Mouse (Mus musculus) gastrocnemius, adult 2 months (tissue): ENCODE data around the gene Rufy4. TPM values are rescaled to one million over a fixed set of nuclear protein-coding genes. Genes with fewer than 3 reads are reported as not detected.
A peak's percentile ranks its signal among the peaks of the same experiment; 100 is the strongest.

Source experiments
- DNase-seq: peaks from one replicate; pipeline ENCODE4 v3.0.0; 2022
- H3K27ac ChIP-seq: fragments of 200-600 bp; 2 replicates; pipeline ENCODE4 v1.8.1; 2022; ENCODE audit warnings: mild to moderate bottlenecking
- H3K4me3 ChIP-seq: fragments of 200-600 bp; 2 replicates; pipeline ENCODE4 v1.8.1; 2022; ENCODE audit warnings: mild to moderate bottlenecking, moderate library complexity
- CTCF ChIP-seq: fragments of 200-600 bp; IDR thresholded peaks from 2 replicates; pipeline ENCODE4 v1.8.1; 2022; ENCODE audit warnings: antibody characterized with exemption, mild to moderate bottlenecking, moderate library complexity
- intact Hi-C: fragments of 180-260 bp; cut with DNase I; formaldehyde crosslinking; loops from one replicate; pipeline ENCODE4 v1.15.1; 2025
- total RNA-seq, 2 experiments: library from RNA; stranded (reverse); gene quantifications; 2 replicates each; pipeline ENCODE4 v1.2.3; 2021

The Rufy4 gene
- total RNA-seq, 2 experiments from 2014 or later, result 0.08 TPM; not detected in 1

DNA sequence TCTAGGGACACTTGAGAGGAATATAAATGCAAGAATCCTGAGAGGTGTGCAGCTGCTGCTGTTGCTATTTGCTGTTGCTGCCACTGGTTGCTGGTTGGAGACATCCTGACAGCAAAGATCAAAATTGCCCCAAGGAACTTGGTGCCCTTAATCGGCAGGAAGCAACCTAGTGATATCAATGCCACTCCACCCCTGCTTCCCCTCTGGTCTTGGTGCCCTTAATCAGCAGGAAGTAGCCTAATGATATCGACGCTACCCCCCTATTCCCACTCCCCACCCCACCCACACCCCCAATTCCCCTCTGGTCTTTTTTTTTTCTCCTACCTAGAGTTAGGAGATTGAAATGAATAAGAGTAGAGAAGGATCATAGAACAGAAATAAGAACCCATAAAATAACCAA lies 47.4 kb downstream of the Rufy4 start:
- Histone ChIP-seq H3K4me3 (no peak overlapping the region), H3K27ac (no peak overlapping the region)
- no peak for DNase-seq
- intact Hi-C loops, result no loop called here
- no peak for TF ChIP-seq CTCF

DNA sequence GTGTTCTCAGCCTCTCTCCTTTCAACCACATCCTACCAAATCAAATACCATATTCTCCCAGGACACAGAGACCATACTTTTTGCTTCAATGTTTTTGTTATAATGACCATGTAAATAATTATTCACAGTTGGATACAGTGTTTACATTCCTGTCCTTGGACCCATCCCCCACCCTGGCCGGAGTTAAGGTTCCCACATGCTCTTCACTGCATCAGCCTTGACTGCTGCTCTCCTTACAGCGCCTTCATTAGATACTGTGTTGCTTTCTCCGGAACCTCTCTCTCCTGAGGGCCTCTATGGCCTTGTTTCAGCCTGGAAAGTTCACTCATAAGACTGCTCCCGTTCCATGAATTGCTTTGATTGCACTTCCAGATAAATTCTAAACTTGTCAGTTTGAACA lies 50.4 kb downstream of the Rufy4 start:
- no peak for DNase-seq
- TF ChIP-seq CTCF, result no peak
- intact Hi-C loops, result no loop called here
- Histone ChIP-seq H3K4me3 (no peak overlapping the region), H3K27ac (no peak overlapping the region)

DNA sequence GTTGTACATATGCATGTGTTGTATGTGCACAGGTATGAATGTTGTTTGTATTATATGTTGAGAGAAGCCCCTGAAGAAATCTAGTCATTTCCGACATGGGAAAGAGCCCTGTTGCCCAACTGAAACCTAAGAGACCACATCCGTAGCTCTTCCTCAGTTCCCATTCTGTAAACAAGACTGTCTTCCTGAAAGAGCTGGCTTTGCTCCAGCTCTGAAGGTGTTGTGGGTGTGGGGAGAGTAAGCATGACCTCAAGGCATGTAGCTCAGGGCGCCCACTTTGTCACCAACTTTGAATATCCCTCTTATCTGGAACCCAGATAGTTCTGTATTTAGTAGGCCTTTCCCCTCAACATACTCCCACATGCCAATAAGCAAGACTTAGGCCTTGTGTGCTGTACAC lies 53.3 kb downstream of the Rufy4 start:
- no peak overlapping the region for H3K27ac ChIP-seq
- intact Hi-C loops, result no loop called here
- TF ChIP-seq CTCF, result no peak
- no peak overlapping the region for H3K4me3 ChIP-seq
- DNase-seq, result no peak

DNA sequence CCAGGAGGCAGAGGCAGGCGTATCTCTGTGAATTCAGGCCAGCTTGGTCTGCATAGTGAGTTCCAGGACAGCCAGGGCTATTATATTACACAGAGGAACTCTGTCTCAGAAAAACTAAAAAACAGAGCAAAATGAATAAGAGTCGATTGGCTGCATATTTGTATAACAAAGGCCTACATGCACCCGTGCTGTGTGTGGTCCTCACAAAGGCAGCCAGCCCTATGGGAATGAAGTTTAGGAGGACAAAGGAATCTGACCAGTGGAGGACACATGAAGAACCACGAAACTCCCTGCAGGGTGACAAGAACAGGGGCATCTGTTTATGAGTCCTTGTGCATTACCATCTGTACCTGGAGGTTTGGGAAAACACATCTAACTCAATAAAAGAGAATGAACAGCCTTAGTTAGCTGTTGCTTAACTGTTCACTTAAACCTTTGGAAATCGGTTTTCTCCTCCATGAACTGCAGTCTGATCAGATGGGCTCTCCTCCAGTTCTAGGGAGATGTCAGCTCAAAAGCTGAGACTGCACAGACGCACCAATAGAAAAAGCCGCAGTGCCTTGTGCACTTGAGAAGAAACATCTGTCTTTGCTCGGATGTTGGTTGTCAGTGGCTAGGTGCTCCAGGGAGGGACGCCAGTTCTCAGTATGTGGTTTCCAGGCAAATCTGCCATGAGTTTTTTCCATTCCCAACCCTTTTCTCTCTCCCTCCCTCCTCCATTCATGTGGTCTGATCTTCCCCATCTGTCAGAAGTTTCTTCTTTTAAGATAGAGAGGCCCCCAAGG lies 54.5 kb downstream of the Rufy4 start:
- H3K4me3 ChIP-seq, result no peak overlapping the region
- H3K27ac ChIP-seq, result no peak overlapping the region
- intact Hi-C loops, result no loop called here
- DNase-seq, result no peak
- TF ChIP-seq CTCF, result no peak

DNA sequence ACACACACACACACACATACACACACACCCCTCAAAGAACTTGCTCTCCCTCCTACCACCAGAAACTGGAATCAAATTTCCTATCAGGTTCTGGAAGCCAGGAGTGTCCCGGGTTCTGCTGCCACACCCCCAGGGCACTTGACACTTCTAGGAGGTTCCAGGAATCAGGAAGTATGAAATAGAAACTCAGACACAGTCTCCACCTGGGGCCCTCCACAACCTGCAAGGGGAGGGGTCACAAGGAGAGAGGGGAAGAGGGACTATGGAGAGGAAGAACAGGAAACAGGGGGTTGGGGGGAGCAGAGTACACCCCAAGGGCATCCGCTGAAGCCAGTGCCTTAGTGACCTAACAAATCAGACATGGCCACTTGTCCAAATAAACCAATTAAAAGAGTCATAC lies 56.1 kb downstream of the Rufy4 start:
- no peak for TF ChIP-seq CTCF
- intact Hi-C loops, result no loop called here
- Histone ChIP-seq H3K27ac (no peak overlapping the region), H3K4me3 (no peak overlapping the region)
- DNase-seq, result no peak

DNA sequence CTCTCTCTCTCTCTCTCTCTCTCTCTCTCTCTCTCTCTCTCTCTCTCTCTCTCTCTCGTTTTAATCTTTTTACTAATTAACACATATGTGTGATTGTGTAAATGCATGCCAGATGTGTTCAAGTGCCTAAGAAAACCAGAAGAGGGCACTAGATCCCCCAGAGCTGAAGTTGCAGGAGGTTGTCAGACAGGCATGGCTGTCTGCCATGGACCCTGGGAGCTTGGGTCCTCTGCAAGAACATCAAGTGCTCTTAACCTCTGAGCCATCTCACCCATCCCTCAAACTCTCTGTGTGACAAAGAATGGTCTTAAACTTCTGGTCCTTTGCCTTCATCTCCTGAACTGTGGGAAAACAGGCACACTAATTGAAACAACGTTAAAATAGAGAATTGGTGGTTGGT lies 57.7 kb downstream of the Rufy4 start:
- intact Hi-C loops, result no loop called here
- no peak for DNase-seq
- TF ChIP-seq CTCF, result no peak
- no peak overlapping the region for H3K27ac ChIP-seq
- no peak overlapping the region for H3K4me3 ChIP-seq

DNA sequence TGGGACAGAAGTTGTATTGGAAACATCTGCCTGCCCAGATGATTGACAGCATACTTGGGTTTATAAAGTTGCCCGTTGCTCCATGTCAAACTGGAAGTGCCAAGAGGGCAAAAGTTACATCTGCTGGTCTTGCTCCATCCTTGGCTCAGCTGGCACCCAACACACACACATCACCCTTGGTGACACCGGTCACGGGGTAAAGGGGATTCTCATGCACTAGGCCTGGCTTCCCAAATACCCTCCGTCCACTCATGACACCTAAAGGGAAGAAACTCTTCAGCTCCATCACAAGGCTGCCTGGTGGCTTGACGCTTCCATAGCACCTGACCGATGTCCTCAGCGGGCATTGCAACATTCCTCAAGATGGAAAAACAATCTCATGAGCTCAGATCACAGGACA lies 65.1 kb downstream of the Rufy4 start:
- peak; percentile 28 for DNase-seq
- Histone ChIP-seq H3K4me3 (no peak overlapping the region), H3K27ac (no peak overlapping the region)
- TF ChIP-seq CTCF, result no peak
- intact Hi-C loops, result loop anchor here (5.0 kb wide), 1 partner anchor 288 kb away; no protein-coding TSS in a partner anchor

DNA sequence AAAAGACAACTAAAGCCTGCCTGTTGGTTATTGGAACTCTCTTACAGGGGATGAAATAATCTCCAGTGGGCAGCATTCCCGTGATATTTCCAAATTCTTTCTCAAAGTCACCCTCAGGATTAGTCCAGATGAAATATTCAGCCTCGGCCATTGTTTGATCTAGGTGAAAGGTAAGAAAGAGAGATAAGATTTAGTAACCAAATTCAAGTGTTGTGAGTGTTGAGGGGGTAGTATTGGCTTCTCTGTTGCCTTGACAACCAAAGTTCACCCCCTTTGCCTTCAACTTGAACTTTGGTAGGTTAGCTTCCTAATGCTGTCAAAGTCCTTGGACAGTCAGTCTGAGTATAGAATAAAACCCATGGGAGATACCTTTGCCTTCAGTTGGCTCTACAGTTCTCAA lies 67.4 kb downstream of the Rufy4 start:
- no peak for DNase-seq
- Histone ChIP-seq H3K4me3 (no peak overlapping the region), H3K27ac (no peak overlapping the region)
- TF ChIP-seq CTCF, result no peak
- intact Hi-C loops, result loop anchor here (5.0 kb wide), 1 partner anchor 290 kb away; no protein-coding TSS in a partner anchor

DNA sequence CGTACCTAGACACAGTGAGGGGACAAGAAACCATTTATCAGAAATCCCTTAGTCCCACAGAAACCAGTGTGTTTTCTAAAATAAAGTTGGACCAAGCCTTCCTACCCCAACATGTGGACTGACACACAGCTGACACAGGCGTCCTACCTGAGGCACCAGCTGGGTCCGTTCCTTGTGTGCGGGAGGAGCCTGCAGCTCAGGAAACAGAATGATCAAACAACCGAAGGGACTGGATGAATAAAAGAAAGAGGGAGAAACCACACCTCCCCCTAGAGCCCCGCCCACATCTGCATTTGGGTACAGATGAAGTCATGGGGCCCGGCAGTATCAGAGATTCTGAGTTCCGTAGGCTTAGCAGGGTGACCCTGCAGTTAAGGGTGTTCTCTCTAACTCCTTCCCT lies 69.1 kb downstream of the Rufy4 start, which contains the start of gene Cxcr1:
Gene Cxcr1 (minus strand): TSS at position 187 of the 400 bp plus-strand sequence.
- H3K27ac ChIP-seq, result no peak within 1 kb of the TSS
- no peak within 1 kb of the TSS for H3K4me3 ChIP-seq
- no peak for TF ChIP-seq CTCF
- intact Hi-C loops, result loop anchor here (5.0 kb wide), 1 partner anchor 292 kb away; no protein-coding TSS in a partner anchor
- no peak for DNase-seq

DNA sequence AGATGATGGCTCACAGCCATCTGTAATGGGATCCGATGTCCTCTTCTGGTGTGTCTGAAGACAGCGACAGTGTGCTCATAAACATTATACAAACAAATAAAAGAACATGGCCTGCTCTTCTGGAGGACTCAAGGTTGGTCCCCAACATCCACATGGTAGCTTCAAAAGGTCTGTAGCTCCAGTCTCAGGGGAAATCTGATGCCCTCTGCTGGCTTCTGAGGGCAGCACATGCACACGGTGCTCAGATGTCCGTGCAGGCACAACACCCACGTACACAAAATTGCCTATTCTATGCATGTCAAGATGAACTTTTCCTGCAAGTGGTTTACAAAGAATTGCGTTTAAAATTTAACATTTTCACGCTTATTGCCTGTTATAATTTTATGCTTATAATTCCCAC lies 70.6 kb downstream of the Rufy4 start:
- DNase-seq, result no peak
- H3K27ac ChIP-seq, result no peak overlapping the region
- intact Hi-C loops, result no loop called here
- TF ChIP-seq CTCF, result peak; percentile 62
- H3K4me3 ChIP-seq, result no peak overlapping the region

DNA sequence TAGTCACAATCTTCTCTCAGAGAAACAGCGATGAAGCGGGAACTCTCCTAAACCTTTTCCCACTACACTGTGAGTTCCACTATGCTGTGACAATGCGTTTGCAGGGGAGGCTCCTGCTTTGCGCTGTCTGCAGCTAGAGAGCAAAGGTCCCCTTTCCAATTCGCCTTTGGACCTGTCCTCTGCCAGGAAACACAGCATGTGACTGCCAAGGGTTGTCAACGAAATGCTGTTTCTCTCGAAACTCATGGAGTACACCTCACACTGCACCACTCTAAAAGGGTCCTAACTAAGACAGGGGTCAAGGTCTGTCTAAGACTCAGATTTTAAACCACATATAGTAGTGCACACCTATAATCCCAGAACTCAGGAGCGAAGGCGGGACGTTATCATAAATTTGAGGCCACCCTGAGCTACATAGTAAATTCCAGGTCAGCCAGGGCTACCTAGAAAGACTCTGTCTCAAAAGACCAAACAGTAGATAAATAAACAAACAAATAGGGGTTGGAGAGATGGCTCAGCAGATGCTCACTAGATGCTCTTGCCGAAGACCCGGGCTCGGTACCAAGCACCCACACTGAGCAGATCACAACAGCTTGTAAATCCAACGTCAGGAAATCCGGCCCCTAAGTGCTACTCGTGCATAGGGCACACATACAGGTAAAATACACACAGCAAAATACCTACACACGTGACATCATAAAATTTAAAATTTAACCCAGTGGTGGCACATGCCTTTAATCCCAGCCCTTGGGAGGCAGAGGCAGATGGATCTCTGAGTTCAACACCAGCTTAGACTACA lies 71.5 kb downstream of the Rufy4 start:
- no peak for TF ChIP-seq CTCF
- intact Hi-C loops, result no loop called here

More for the DNA sequence above, 71.5 kb downstream of the Rufy4 start:
- no peak overlapping the region for H3K4me3 ChIP-seq
- no peak overlapping the region for H3K27ac ChIP-seq
- no peak for DNase-seq

Other genes starting within 250 kb of the Rufy4 start
- gene Tns1, start 1.1 kb upstream of the Rufy4 start, total RNA-seq, result 100 to 1,000 TPM; 294 to 305 TPM
- under 1 TPM in 1 of 2 experiments, not detected in 1; 0.10 TPM for gene Cxcr2, start 28.4 kb downstream of the Rufy4 start, total RNA-seq
- gene Cxcr1, start 69.1 kb downstream of the Rufy4 start, total RNA-seq, result not detected
- gene Arpc2, start 110.5 kb downstream of the Rufy4 start, total RNA-seq, result 10 to 100 TPM; 58.8 to 78.5 TPM
- gene Gpbar1, start 153.0 kb downstream of the Rufy4 start, total RNA-seq, result not detected
- gene Aamp, start 159.2 kb downstream of the Rufy4 start, total RNA-seq, result 10 to 100 TPM; 69.4 to 76.1 TPM
- gene Pnkd, start 159.4 kb downstream of the Rufy4 start, total RNA-seq, result 10 to 100 TPM; 45.4 to 70.5 TPM
- 10 to 100 TPM; 35.2 to 35.4 TPM for gene Tmbim1, start 180.1 kb downstream of the Rufy4 start, total RNA-seq
- under 1 TPM in 1 of 2 experiments, not detected in 1; 0.13 TPM for gene Catip, start 236.6 kb downstream of the Rufy4 start, total RNA-seq
- gene Slc11a1, start 249.7 kb downstream of the Rufy4 start, total RNA-seq, result 1 to 10 TPM; 3.8 to 5.6 TPM